Mouse (Mus musculus) liver, embryonic 14.5 days (tissue): ENCODE measurements around the gene Pik3c2g.

Experiments
- CTCF ChIP-seq: IDR thresholded peaks from 2 replicates; pipeline ENCODE4 v1.5.1; 2016; ENCODE audit warnings: antibody characterized with exemption, low read depth, control low read depth
- EP300 ChIP-seq: IDR thresholded peaks from 2 replicates; pipeline ENCODE4 v1.6.1; 2016; ENCODE audit warnings: antibody characterized with exemption, low read depth

GRCm38 (mm10) chr6:139769744-139770473 is 182.9 kb downstream of the Pik3c2g start:
- TF ChIP-seq CTCF: no peak
- no peak for TF ChIP-seq EP300
